Mouse (Mus musculus) kidney, embryonic 16.5 days (tissue): Measurements from ENCODE around the gene Tuba1b. TPM values are rescaled to one million over a fixed set of nuclear protein-coding genes. Genes with fewer than 3 reads are reported as not detected.
"Not testable (repeated sequence)": the region's sequence is repeated elsewhere in the genome, so short reads cannot be mapped to it uniquely, and the experiment has no call there.

Experiments used
- ATAC-seq: fragments of 200-750 bp; cut with Nextera tagmentation; 2 replicates; pipeline ENCODE4 v1.8.0; 2017; ENCODE audit warnings: moderate TSS enrichment; ENCODE audit not compliant: low FRiP score, low TSS enrichment
- H3K27ac ChIP-seq: fragments of 300-500 bp; sonication (generic); 2 replicates; pipeline ENCODE4 v1.5.1; 2014; ENCODE audit warnings: low read length
- H3K27me3 ChIP-seq: fragments of 300-500 bp; sonication (generic); 2 replicates; pipeline ENCODE4 v1.6.1; 2014; ENCODE audit warnings: low read length, control low read depth, mixed read lengths; ENCODE audit not compliant: insufficient read depth
- H3K36me3 ChIP-seq: fragments of 300-500 bp; sonication (generic); 2 replicates; pipeline ENCODE4 v1.6.1; 2014; ENCODE audit warnings: low read length, control low read depth, mixed read lengths; ENCODE audit not compliant: insufficient read depth
- H3K4me1 ChIP-seq: fragments of 300-500 bp; sonication (generic); 2 replicates; pipeline ENCODE4 v1.6.1; 2014; ENCODE audit warnings: low read length, control low read depth, mixed read lengths; ENCODE audit not compliant: insufficient read depth
- H3K4me2 ChIP-seq: fragments of 300-500 bp; sonication (generic); replicated peaks from 2 replicates; pipeline ENCODE4 v1.6.1; 2014; ENCODE audit warnings: low read depth, low read length
- H3K4me3 ChIP-seq: fragments of 300-500 bp; sonication (generic); 2 replicates; pipeline ENCODE4 v1.5.1; 2014; ENCODE audit warnings: mild to moderate bottlenecking, low read length
- H3K9ac ChIP-seq: fragments of 300-500 bp; sonication (generic); replicated peaks from 2 replicates; pipeline ENCODE4 v1.6.1; 2014; ENCODE audit warnings: low read length
- H3K9me3 ChIP-seq: fragments of 300-500 bp; sonication (generic); 2 replicates; pipeline ENCODE4 v1.6.1; 2016; ENCODE audit warnings: low read length, control low read depth
- WGBS: fragments of 180-500 bp; shearing (Covaris S2); extraction: QIAGEN DNeasy Blood & Tissue Kit; methylation state at CpG from one replicate; pipeline ENCODE4 v1.1.7; 2014; 5-methylcytosine and 5-hydroxymethylcytosine counted together
- polyA plus RNA-seq: library from polyadenylated mRNA; unstranded; fragments of >200 nt; fragmentation: Nextera tagmentation; extraction: Ambion mirVana; gene quantifications from 2 replicates; pipeline ENCODE4 v1.2.1, GENCODE M21; 2015

Tuba1b gene
- polyA plus RNA-seq, 1 experiment from 2014 or later: 1,826 TPM

GRCm38 (mm10) chr15:98954425-98955253, 20.3 kb upstream of the Tuba1b start:
- H3K27ac ChIP-seq: 0 out of 2 replicates have a peak overlapping the region, but pooled peaks have one; percentile 10
- H3K9ac ChIP-seq: peak overlapping the region; percentile 44
- peaks cover 15% of the 10 kb centered on the region for H3K4me1 ChIP-seq
- ATAC-seq: no peak
- peaks cover 3% of the 10 kb centered on the region; the same call in 1 of the 2 replicates for H3K36me3 ChIP-seq
- no peaks in the 10 kb centered on the region for H3K27me3 ChIP-seq
- peak overlapping the region; percentile 35 for H3K4me2 ChIP-seq
- H3K4me3 ChIP-seq: peak overlapping the region; percentile 20
- no peaks in the 10 kb centered on the region for H3K9me3 ChIP-seq
- 23% methylated on average over 14 of the region's 14 CpGs for WGBS

GRCm38 (mm10) chr15:98953401-98954356, 19.3 kb upstream of the Tuba1b start, which contains the start of the genes Gm49450 and Tuba1a:
Gm49450 (minus strand) TSS chr15:98953551.
Tuba1a (minus strand) TSS chr15:98953703.
- Histone ChIP-seq H3K4me3 (peak within 1 kb of the TSS; percentile 64), H3K9me3 (no peaks in the 10 kb centered on the region), H3K36me3 (peaks cover 3% of the 10 kb centered on the region; the same call in 1 of the 2 replicates), H3K4me2 (peak within 1 kb of the TSS; percentile 67), H3K9ac (peak within 1 kb of the TSS; percentile 84), H3K27me3 (no peaks in the 10 kb centered on the region), H3K4me1 (peaks cover 15% of the 10 kb centered on the region), H3K27ac (peak within 1 kb of the TSS; percentile 97)
- whole genome bisulfite sequencing: 5% methylated on average over 28 of the region's 28 CpGs
- peak; percentile 99 for ATAC-seq

- Histone ChIP-seq H3K36me3 (peaks cover 3% of the 10 kb centered on the region; the same call in 1 of the 2 replicates), H3K9ac (peak overlapping the region; percentile 84), H3K4me3 (peak overlapping the region; percentile 64), H3K4me2 (peak overlapping the region; percentile 67), H3K27ac (peak overlapping the region; percentile 97), H3K27me3 (no peaks in the 10 kb centered on the region), H3K4me1 (peaks cover 15% of the 10 kb centered on the region), H3K9me3 (no peaks in the 10 kb centered on the region)
- WGBS: 0% methylated on average over 41 of the region's 41 CpGs
- peak; percentile 83 for ATAC-seq
These were observed 18.5 kb upstream of the Tuba1b start for GRCm38 (mm10) chr15:98952751-98953400.

GRCm38 (mm10) chr15:98952063-98952455, 17.7 kb upstream of the Tuba1b start:
- Histone ChIP-seq H3K27me3 (no peaks in the 10 kb centered on the region), H3K9me3 (no peaks in the 10 kb centered on the region), H3K4me3 (peak overlapping the region; percentile 64), H3K27ac (peak overlapping the region; percentile 76), H3K4me1 (peaks cover 15% of the 10 kb centered on the region), H3K9ac (peak overlapping the region; percentile 64), H3K36me3 (peaks cover 3% of the 10 kb centered on the region; the same call in 1 of the 2 replicates), H3K4me2 (peak overlapping the region; percentile 67)
- no peak for ATAC-seq
- WGBS: 20% methylated on average over 5 of the region's 5 CpGs

DNA sequence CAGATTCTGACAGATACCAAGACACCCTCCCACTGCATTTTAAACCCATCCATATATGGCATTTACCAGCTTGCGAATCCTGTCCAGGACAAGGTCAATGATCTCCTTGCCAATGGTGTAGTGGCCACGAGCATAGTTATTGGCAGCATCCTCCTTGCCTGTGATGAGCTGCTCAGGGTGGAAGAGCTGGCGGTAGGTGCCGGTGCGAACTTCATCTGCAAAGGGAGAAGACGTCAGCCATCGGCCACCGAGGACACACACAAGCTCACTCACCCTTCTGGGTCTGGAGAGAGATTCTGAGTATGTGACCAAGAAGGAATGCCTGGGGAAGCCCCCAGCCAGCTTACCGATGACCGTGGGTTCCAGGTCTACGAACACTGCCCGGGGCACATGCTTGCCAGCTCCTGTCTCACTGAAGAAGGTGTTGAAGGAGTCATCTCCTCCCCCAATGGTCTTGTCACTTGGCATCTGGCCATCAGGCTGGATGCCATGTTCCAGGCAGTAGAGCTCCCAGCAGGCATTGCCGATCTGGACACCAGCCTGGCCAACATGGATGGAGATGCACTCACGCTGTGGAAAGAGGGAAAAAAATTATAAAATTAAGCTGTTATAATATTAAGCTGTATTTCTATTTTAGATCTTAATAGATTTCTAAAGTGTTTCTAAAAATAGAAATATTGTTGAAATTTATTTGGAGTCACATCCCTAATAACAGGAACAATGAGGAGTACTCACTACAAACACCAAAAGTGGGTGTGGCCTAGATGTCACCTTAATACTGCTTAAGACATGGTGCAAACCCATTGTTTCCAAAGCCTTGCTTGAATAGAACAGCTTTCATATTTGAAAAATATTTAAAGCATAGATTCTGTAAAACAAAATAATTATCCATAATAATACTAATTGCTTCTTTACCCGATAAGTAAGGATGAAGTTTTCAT, 17.0 kb upstream of the Tuba1b start:
- Histone ChIP-seq H3K4me3 (peak overlapping the region; percentile 64), H3K27ac (peak overlapping the region; percentile 76; the same call in 1 of the 2 replicates), H3K4me1 (peaks cover 15% of the 10 kb centered on the region), H3K9ac (peak overlapping the region; percentile 64), H3K4me2 (peak overlapping the region; percentile 67)
- H3K36me3 ChIP-seq, ATAC-seq, H3K27me3 ChIP-seq, H3K9me3 ChIP-seq: not testable (repeated sequence)
- WGBS: 93% methylated on average over 11 of the region's 15 CpGs

- no peak for ATAC-seq
- Histone ChIP-seq H3K4me2 (no peak overlapping the region), H3K27ac (no peak overlapping the region), H3K4me3 (no peak overlapping the region), H3K9me3 (no peaks in the 10 kb centered on the region), H3K36me3 (peaks cover 3% of the 10 kb centered on the region; the same call in 1 of the 2 replicates), H3K4me1 (peaks cover 10% of the 10 kb centered on the region), H3K9ac (no peak overlapping the region), H3K27me3 (no peaks in the 10 kb centered on the region)
- 73% methylated on average over 3 of the region's 3 CpGs for WGBS
These were observed 15.2 kb upstream of the Tuba1b start for GRCm38 (mm10) chr15:98949607-98949892.

DNA sequence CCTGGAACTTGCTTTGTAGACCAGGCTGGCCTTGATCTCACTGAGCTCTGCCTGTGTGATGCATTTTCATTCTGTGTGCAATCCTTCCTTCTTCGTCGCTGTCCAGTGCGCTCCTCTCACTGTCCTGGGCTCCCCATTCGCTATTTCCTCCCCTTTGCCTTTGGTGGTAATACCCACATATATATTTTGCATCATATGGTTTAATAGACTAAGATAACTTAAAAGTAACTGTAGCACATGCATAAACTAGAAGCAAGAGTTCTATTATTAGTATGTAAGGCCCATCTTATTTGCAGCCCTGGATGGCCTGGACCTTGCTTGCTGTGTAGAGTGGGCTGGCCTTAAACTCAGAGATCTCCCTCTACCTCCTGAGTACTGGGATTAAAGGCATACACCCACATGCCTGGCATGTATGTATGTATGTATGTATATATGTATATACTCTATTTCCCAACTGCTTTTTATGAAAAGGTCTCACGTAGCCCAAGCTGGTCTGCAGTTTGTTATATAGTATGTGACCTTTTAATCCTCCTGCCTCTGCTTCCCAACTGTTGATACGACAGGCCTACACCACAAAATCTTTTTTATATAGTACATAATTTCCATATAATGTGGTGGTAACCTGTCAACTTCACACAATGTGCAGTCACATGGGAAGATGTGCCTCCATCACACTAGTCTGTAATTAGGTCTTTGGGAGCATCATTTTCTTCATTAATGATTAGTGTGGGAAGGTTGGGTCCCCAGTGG, 14.7 kb upstream of the Tuba1b start:
- Histone ChIP-seq H3K9me3 (no peaks in the 10 kb centered on the region), H3K27me3 (no peaks in the 10 kb centered on the region), H3K4me1 (peaks cover 8% of the 10 kb centered on the region), H3K4me2 (no peak overlapping the region), H3K27ac (no peak overlapping the region), H3K36me3 (peaks cover 3% of the 10 kb centered on the region; the same call in 1 of the 2 replicates), H3K9ac (no peak overlapping the region), H3K4me3 (no peak overlapping the region)
- WGBS: 83% methylated on average over 6 of the region's 6 CpGs
- no peak for ATAC-seq

- Histone ChIP-seq H3K27ac (no peak overlapping the region), H3K9me3 (no peaks in the 10 kb centered on the region), H3K4me1 (peaks cover 7% of the 10 kb centered on the region), H3K9ac (no peak overlapping the region), H3K4me2 (no peak overlapping the region), H3K36me3 (peaks cover 3% of the 10 kb centered on the region; the same call in 1 of the 2 replicates), H3K4me3 (no peak overlapping the region), H3K27me3 (no peaks in the 10 kb centered on the region)
- ATAC-seq: no peak
These were observed 14.0 kb upstream of the Tuba1b start for GRCm38 (mm10) chr15:98948382-98948781.
